Mouse (Mus musculus): ENCODE measurements around the gene Vill.

The Vill gene

DNA sequence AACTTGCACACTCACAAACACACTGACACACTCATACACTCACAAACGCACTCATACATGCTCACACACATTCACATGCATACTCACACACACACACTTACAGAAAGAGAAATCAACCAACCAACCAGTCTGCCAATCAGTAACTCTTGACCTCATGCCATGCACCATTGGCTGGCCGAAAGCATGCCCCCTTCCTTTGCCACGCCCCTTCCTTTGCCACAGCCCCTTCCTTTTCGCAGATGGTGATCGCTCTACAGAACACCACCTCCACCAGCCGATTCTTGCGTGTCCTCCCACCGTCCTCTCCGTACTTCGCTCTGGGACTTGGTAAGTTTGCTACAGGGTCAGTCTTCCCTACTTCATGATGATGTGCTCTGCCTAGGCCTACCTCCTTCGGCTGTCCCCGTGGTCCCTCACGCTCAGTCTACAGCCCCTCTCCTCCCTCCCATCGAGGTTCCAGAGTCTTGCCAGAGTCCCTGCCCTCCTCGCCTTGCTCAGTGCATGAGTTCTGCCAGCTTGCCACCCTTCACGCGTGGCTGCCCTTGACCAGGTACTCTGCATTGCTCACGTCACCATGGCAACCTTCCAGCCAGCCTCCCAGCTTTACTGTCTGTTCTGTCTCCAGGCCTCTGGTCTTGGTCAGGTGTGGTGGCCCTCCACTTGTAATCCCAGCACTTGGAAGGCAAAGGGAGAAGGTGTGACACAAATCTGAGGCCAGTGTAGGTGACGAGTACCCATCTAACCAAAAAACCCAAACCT is 67.0 kb downstream of the Vill start:
- no peak for DNase-seq

DNA sequence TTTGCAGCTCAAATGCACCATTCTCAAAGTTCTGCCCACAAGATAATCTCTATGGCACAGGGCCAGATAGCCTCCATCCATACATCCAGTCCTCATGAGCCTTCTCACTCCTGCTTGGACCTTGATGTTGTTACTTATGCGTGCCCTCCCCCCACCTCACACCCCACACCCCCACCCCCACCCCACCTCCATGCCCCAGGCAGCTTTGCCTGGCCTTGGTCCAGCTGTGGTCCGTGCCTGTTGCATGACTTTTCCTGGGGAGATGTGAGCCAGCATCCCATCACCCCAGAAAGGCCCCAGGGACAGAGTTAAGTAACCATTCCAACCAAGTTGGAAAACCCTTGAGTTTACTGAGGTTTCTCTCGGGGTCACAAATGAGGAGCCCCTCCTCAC is 67.6 kb downstream of the Vill start:
- no peak for DNase-seq
